Mouse (Mus musculus) cortical plate, adult 2 months (tissue): ENCODE measurements around the gene Lpin2.

Experiments used
- CTCF ChIP-seq: fragments of 200-500 bp; IDR thresholded peaks from 2 replicates; pipeline ENCODE4 v1.5.1; 2011; ENCODE audit warnings: mild to moderate bottlenecking, control low read depth, low read length; ENCODE audit not compliant: insufficient read depth; ENCODE audit errors: extremely low read depth
- POLR2A ChIP-seq: fragments of 200-500 bp; IDR thresholded peaks from 2 replicates; pipeline ENCODE4 v1.6.1; 2011; ENCODE audit warnings: mild to moderate bottlenecking, low read length, control low read depth; ENCODE audit not compliant: insufficient read depth; ENCODE audit errors: extremely low read depth

DNA sequence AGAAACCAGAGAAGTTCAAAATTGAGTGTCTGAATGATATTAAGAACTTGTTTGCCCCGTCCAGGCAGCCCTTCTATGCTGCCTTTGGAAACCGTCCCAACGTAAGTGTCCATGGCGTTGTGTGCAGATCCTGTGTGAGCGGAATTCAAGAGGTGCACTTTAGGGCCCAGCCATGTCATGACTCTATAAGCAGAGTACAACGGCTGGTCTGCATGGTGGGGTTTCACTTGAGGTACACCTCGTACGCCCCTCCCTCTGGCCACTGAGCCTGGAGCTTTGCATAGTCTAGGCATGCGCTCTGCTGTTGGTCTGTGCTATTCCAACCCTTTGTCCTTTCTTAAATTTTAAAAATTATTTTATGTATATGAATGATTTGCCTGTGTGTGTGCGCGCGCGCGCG is 62.8 kb downstream of the Lpin2 start:
- TF ChIP-seq POLR2A (no peak), CTCF (no peak)
